Mouse (Mus musculus) gastrocnemius, adult 2 months (tissue): ENCODE data around the gene Hoxc13. TPM values are rescaled to one million over a fixed set of nuclear protein-coding genes. Genes with fewer than 3 reads are reported as not detected.

Experiments
- DNase-seq: peaks from one replicate; pipeline ENCODE4 v3.0.0; 2022
- H3K27ac ChIP-seq: fragments of 200-600 bp; 2 replicates; pipeline ENCODE4 v1.8.1; 2022; ENCODE audit warnings: mild to moderate bottlenecking
- H3K4me3 ChIP-seq: fragments of 200-600 bp; 2 replicates; pipeline ENCODE4 v1.8.1; 2022; ENCODE audit warnings: mild to moderate bottlenecking, moderate library complexity
- CTCF ChIP-seq: fragments of 200-600 bp; IDR thresholded peaks from 2 replicates; pipeline ENCODE4 v1.8.1; 2022; ENCODE audit warnings: antibody characterized with exemption, mild to moderate bottlenecking, moderate library complexity
- intact Hi-C: fragments of 180-260 bp; cut with DNase I; formaldehyde crosslinking; loops from one replicate; pipeline ENCODE4 v1.15.1; 2025
- microRNA-seq: library from miRNA; unstranded; fragments of <30 nt; microRNA quantifications from one replicate; pipeline ENCODE4 v1.2.0, GENCODE M21; 2021
- total RNA-seq, 2 experiments: library from RNA; stranded (reverse); gene quantifications; 2 replicates each; pipeline ENCODE4 v1.2.3; 2021

Hoxc13 gene
- total RNA-seq, 2 experiments from 2014 or later = not detected

- DNase-seq = peak; percentile 69
- peak overlapping the region; percentile 93 for H3K4me3 ChIP-seq
- H3K27ac ChIP-seq = peak overlapping the region; percentile 99
- intact Hi-C loops = loop anchor here (2.0 to 5.0 kb wide), 2 partner anchors 13 to 340 kb away; no protein-coding TSS in a partner anchor
- TF ChIP-seq CTCF = no peak
Measured at GRCm38 (mm10) chr15:102967511-102968397, 46.9 kb downstream of the Hoxc13 start.

GRCm38 (mm10) chr15:102969296-102969695 lies 48.4 kb downstream of the Hoxc13 start:
- no peak for DNase-seq
- intact Hi-C loops = loop anchor here (5.0 kb wide), 1 partner anchor 338 kb away; no protein-coding TSS in a partner anchor
- Histone ChIP-seq H3K27ac (peak overlapping the region; percentile 99), H3K4me3 (peak overlapping the region; percentile 93)
- no peak for TF ChIP-seq CTCF

GRCm38 (mm10) chr15:102970740-102971139 lies 49.8 kb downstream of the Hoxc13 start:
- intact Hi-C loops = no loop called here
- DNase-seq = peak; percentile 59
- peak overlapping the region; percentile 53 for H3K4me3 ChIP-seq
- H3K27ac ChIP-seq = peak overlapping the region; percentile 99
- peak; percentile 52 for TF ChIP-seq CTCF

- intact Hi-C loops = no loop called here
- no peak for TF ChIP-seq CTCF
- H3K4me3 ChIP-seq = peak overlapping the region; percentile 65
- DNase-seq = no peak
- H3K27ac ChIP-seq = peak overlapping the region; percentile 99
Measured at GRCm38 (mm10) chr15:102972254-102972653, 51.4 kb downstream of the Hoxc13 start.

- Histone ChIP-seq H3K27ac (peak overlapping the region; percentile 99), H3K4me3 (peak overlapping the region; percentile 65)
Measured at GRCm38 (mm10) chr15:102972753-102973152, 51.9 kb downstream of the Hoxc13 start.

GRCm38 (mm10) chr15:102975034-102975433 lies 54.1 kb downstream of the Hoxc13 start:
- TF ChIP-seq CTCF = no peak
- Histone ChIP-seq H3K4me3 (peak overlapping the region; percentile 85), H3K27ac (peak overlapping the region; percentile 91)
- peak; percentile 16 for DNase-seq
- intact Hi-C loops = no loop called here

More at GRCm38 (mm10) chr15:102972753-102973152, 51.9 kb downstream of the Hoxc13 start:
- no peak for TF ChIP-seq CTCF
- intact Hi-C loops = no loop called here
- DNase-seq = no peak

GRCm38 (mm10) chr15:102975688-102976111 lies 54.8 kb downstream of the Hoxc13 start:
- intact Hi-C loops = no loop called here
- peak; percentile 69 for DNase-seq
- peak overlapping the region; percentile 91 for H3K27ac ChIP-seq
- TF ChIP-seq CTCF = no peak
- H3K4me3 ChIP-seq = peak overlapping the region; percentile 85

GRCm38 (mm10) chr15:102976171-102976570 lies 55.3 kb downstream of the Hoxc13 start, which contains the start of gene Hoxc9:
Gene Hoxc9 (plus strand): TSS chr15:102976439.
- Histone ChIP-seq H3K4me3 (peak within 1 kb of the TSS; percentile 85), H3K27ac (peak within 1 kb of the TSS; percentile 91)
- intact Hi-C loops = no loop called here
- DNase-seq = peak; percentile 67
- TF ChIP-seq CTCF = no peak

- intact Hi-C loops = no loop called here
- peak overlapping the region; percentile 91 for H3K27ac ChIP-seq
- peak; percentile 72 for DNase-seq
- H3K4me3 ChIP-seq = peak overlapping the region; percentile 85
- TF ChIP-seq CTCF = no peak
Measured at GRCm38 (mm10) chr15:102976631-102977422, 55.9 kb downstream of the Hoxc13 start.

- H3K4me3 ChIP-seq = peak overlapping the region; percentile 85
- intact Hi-C loops = no loop called here
- peak; percentile 42 for DNase-seq
- peak overlapping the region; percentile 91 for H3K27ac ChIP-seq
- TF ChIP-seq CTCF = no peak
Measured at GRCm38 (mm10) chr15:102977423-102977974, 56.6 kb downstream of the Hoxc13 start.

Small RNAs within 50 kb of the gene (microRNA-seq; reads per million reads assigned to microRNA genes)
- 2,782 reads per million, percentile 85 among the genes with 10 or more reads in this experiment for gene Mir196a-2

Other genes with a start within 250 kb of the Hoxc13 start
- gene Atp5g2, start 248.8 kb upstream of the Hoxc13 start, total RNA-seq = 10 to 100 TPM; 25.6 to 33.1 TPM
- 10 to 100 TPM; 67.7 to 70.2 TPM for gene Calcoco1, start 198.9 kb upstream of the Hoxc13 start, total RNA-seq
- not detected for gene Hoxc12, start 15.7 kb downstream of the Hoxc13 start, total RNA-seq
- gene Hoxc11, start 33.3 kb downstream of the Hoxc13 start, total RNA-seq = 10 to 100 TPM in 1 of 2 experiments, 1 to 10 TPM in 1; 6.9 to 11.7 TPM
- 10 to 100 TPM; 72.4 to 84.8 TPM for gene Hoxc10, start 45.7 kb downstream of the Hoxc13 start, total RNA-seq
- gene Hoxc5, start 46.3 kb downstream of the Hoxc13 start, total RNA-seq = 1 to 10 TPM; 2.7 to 2.9 TPM
- gene Hoxc9, start 55.3 kb downstream of the Hoxc13 start, total RNA-seq = 1 to 10 TPM; 6.7 to 8.3 TPM
- gene Hoxc8, start 69.5 kb downstream of the Hoxc13 start, total RNA-seq = 1 to 10 TPM; 1.0 to 2.8 TPM
- 1 to 10 TPM; 8.1 to 8.6 TPM for gene Hoxc6, start 77.2 kb downstream of the Hoxc13 start, total RNA-seq
- gene Hoxc4, start 97.8 kb downstream of the Hoxc13 start, total RNA-seq = 1 to 10 TPM; 4.3 to 4.6 TPM
- 10 to 100 TPM; 10.8 to 12.7 TPM for gene Smug1, start 246.0 kb downstream of the Hoxc13 start, total RNA-seq